Mouse (Mus musculus): ENCODE results near the gene Sema6b.

- TF ChIP-seq GATA1 (IDR thresholded peaks at IDR 0.05; ENCODE audit: low read length) (no peak), TAL1 (IDR thresholded peaks at IDR 0.05; ENCODE audit: low read length) (no peak)
Measured at GRCm38 (mm10) chr17:56116193-56116592, 23.9 kb downstream of the Sema6b start.
